Mouse (Mus musculus) leukemia stem cell, adult 10-12 weeks (primary cell): ENCODE results near the gene Trim30a. TPM values are rescaled to one million over a fixed set of nuclear protein-coding genes. Genes with fewer than 3 reads are reported as not detected.

Source experiments
- polyA plus RNA-seq: library from polyadenylated mRNA; stranded (reverse); fragments of >175 nt; gene quantifications from 2 replicates; pipeline ENCODE4 v1.2.3, GENCODE M21; 2012; ENCODE audit warnings: low replicate concordance

Gene Trim30a
- 3.5 and 5.4 TPM in 2 replicates for polyA plus RNA-seq

DNA sequence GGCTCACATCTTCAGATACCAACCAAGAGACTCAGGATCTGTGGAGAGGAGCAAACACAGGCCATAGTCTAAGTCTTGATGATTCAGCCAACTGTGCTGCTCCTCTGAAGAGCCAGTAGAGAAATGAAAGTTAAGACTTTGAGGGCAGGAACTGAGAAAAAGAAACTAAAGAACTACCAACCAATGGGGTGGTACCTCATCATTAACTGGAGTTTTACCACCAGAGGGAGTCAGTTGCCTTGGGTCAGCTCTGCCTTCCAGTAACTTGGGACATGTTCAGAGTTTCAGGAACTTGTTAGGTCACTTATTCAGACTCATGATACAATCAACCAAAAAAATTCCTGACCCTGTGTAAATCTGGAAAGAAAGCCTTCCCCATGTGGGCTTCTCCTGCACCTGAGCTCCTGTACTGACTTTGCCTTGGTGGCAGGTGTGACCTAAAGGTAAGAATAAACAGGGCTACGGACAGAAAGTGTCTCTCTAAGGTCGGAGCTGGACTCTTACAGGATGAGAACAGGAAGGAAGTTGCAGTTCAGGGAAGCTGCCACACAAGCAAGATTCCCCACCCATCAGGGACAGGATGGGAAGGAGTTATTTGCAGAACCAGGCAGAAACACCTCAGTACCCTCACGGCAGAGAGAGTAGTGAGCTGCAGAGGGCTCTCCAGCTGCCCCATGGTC lies at the start of gene Trim30a:
TSS of gene Trim30a (minus strand) at position 129 of the 680 bp plus-strand sequence.

DNA sequence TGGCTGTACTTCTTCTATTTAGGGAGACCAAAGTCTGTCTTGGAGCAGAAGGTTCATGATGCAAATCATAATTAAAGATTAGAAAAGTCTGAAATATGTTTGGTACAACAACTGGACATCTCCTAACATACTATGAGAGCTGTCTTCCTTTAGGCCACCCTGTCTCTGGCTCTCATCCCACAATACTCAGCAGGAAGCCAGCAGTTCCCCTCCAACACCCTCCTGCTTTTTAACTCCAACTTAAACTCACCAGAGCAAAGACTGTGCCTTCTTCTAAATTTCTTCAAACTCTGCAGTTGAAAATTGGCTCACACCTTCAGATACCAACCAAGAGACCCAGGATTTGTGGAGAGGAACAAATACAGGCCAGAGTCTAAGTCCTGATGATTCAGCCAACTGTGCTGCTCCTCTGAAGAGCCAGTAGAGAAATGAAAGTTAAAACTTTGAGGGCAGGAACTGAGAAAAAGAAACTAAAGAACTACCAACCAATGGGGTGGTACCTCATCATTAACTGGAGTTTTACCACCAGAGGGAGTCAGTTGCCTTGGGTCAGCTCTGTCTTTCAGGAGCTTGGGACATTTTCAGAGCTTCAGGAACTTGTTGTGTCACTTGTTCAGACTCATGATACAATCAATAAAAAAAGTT lies 42.5 kb upstream of the Trim30a start, which contains the start of gene Trim30d:
TSS of gene Trim30d (minus strand) at position 429 of the 645 bp plus-strand sequence.

DNA sequence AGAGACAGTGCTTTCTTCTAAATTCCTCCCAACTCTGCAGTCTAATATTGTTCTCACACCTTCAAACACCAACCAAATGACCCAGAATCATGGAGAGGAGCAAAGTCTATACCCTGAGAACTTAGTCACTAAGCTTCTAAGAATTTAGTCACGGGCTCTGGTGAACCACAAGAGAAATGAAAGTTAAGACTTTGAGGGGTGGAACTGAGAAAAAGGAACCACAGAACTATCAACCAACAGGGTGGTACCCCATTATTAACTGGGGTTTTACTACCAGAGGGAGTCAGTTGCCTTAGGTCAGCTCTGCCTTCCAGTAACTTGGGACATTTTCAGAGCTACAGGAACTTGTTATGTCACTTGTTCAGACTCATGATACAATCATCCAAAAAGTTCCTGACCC lies 64.3 kb downstream of the Trim30a start, which contains the start of gene Trim30c:
TSS of gene Trim30c (minus strand) at position 140 of the 400 bp plus-strand sequence.

DNA sequence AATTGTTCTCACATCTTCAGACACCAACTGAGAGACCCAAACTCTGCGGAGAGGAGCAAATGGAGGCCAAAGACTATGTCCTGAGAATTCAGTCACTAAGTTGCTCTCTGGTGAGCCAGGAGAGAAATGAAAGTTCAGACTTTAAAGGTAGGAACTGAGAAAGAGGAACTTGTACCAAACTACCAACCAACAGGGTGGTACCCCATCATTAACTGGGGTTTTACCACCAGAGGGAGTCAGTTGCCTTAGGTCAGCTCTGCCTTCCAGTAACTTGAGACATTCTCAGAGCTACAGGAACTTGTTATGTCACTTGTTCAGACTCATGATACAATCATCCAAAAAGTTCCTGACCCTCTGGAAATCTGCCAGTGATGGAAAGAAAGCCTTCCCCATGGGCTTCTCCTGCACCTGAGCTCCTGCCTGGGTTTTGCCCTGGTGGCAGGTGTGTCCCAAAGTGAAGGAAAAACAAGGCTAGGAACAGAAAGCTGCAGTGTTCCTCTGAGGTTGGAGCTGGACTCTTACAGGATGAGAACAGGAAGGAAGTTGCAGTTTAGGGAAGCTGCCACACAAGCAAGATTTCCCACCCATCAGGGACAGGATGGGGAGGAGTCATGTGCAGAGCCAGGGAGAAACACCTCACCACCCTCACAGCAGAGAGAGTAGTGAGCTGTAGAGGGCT lies 95.1 kb downstream of the Trim30a start, which contains the start of gene Trim30b:
TSS of gene Trim30b (minus strand) at position 149 of the 679 bp plus-strand sequence.

Other genes starting within 250 kb of the Trim30a start
- gene Trim6, start 246.4 kb downstream of the Trim30a start, polyA plus RNA-seq = not detected in 2 replicates
- 0.09 TPM in 1 of 2 replicates, not detected in the other for gene Trim34a, start 220.7 kb downstream of the Trim30a start, polyA plus RNA-seq
- gene Trim5, start 177.1 kb downstream of the Trim30a start, polyA plus RNA-seq = 0.06 TPM in 1 of 2 replicates, not detected in the other
- gene Trim12a, start 149.7 kb downstream of the Trim30a start, polyA plus RNA-seq = not detected in 2 replicates
- gene Trim34b, start 135.7 kb downstream of the Trim30a start, polyA plus RNA-seq = 0.15 and 0.36 TPM in 2 replicates
- 0.66 and 2.8 TPM in 2 replicates for gene Trim12c, start 111.8 kb downstream of the Trim30a start, polyA plus RNA-seq
- not detected in 2 replicates for gene Trim30b, start 95.3 kb downstream of the Trim30a start, polyA plus RNA-seq
- gene Trim30c, start 64.4 kb downstream of the Trim30a start, polyA plus RNA-seq = not detected in 2 replicates
- gene Trim30d, start 42.7 kb upstream of the Trim30a start, polyA plus RNA-seq = 0.28 TPM in 1 of 2 replicates, not detected in the other
- not detected in 2 replicates for gene Olfr651, start 84.9 kb upstream of the Trim30a start, polyA plus RNA-seq
- gene Olfr652, start 95.7 kb upstream of the Trim30a start, polyA plus RNA-seq = not detected in 2 replicates
- gene Olfr653, start 112.1 kb upstream of the Trim30a start, polyA plus RNA-seq = not detected in 2 replicates
- not detected in 2 replicates for gene Olfr654, start 121.8 kb upstream of the Trim30a start, polyA plus RNA-seq
- not detected in 2 replicates for gene Olfr655, start 136.6 kb upstream of the Trim30a start, polyA plus RNA-seq
- not detected in 2 replicates for gene Olfr656, start 148.8 kb upstream of the Trim30a start, polyA plus RNA-seq
- 0.09 TPM in 1 of 2 replicates, not detected in the other for gene Olfr657, start 159.6 kb upstream of the Trim30a start, polyA plus RNA-seq
- not detected in 2 replicates for gene Olfr658, start 182.1 kb upstream of the Trim30a start, polyA plus RNA-seq
- not detected in 2 replicates for gene Olfr659, start 201.6 kb upstream of the Trim30a start, polyA plus RNA-seq
- gene Olfr661, start 221.3 kb upstream of the Trim30a start, polyA plus RNA-seq = not detected in 2 replicates